Mouse (Mus musculus) limb, embryonic 15.5 days (tissue): ENCODE data around the gene Rtn4. TPM values are rescaled to one million over a fixed set of nuclear protein-coding genes. Genes with fewer than 3 reads are reported as not detected.

Source experiments
- ATAC-seq: fragments of 200-750 bp; cut with Nextera tagmentation; 2 replicates; pipeline ENCODE4 v1.8.0; 2017; ENCODE audit warnings: low read depth, moderate TSS enrichment; ENCODE audit not compliant: insufficient number of reproducible peaks, low FRiP score, low TSS enrichment
- H3K27ac ChIP-seq: fragments of 300-500 bp; sonication (generic); 2 replicates; pipeline ENCODE4 v1.5.1; 2015; ENCODE audit warnings: moderate library complexity, mild to moderate bottlenecking, inconsistent platforms
- H3K27me3 ChIP-seq: fragments of 300-500 bp; sonication (generic); 2 replicates; pipeline ENCODE4 v1.6.1; 2015; ENCODE audit warnings: inconsistent platforms
- H3K36me3 ChIP-seq: fragments of 300-500 bp; sonication (generic); 2 replicates; pipeline ENCODE4 v1.6.1; 2015; ENCODE audit warnings: inconsistent platforms
- H3K4me1 ChIP-seq: fragments of 300-500 bp; sonication (generic); 2 replicates; pipeline ENCODE4 v1.6.1; 2015; ENCODE audit warnings: inconsistent platforms
- H3K4me2 ChIP-seq: fragments of 300-500 bp; sonication (generic); 2 replicates; pipeline ENCODE4 v1.6.1; 2015; ENCODE audit warnings: mild to moderate bottlenecking, inconsistent platforms
- H3K4me3 ChIP-seq: fragments of 300-500 bp; sonication (generic); 2 replicates; pipeline ENCODE4 v1.5.1; 2015; ENCODE audit warnings: mild to moderate bottlenecking, inconsistent platforms
- H3K9ac ChIP-seq: fragments of 300-500 bp; sonication (generic); 2 replicates; pipeline ENCODE4 v1.6.1; 2015; ENCODE audit warnings: inconsistent platforms
- H3K9me3 ChIP-seq: fragments of 300-500 bp; sonication (generic); 2 replicates; pipeline ENCODE4 v1.6.1; 2016; ENCODE audit warnings: inconsistent platforms
- WGBS: fragments of 180-500 bp; shearing (Covaris S2); methylation state at CpG from one replicate; pipeline ENCODE4 v1.1.7; 2015; 5-methylcytosine and 5-hydroxymethylcytosine counted together
- polyA plus RNA-seq: library from polyadenylated mRNA; unstranded; fragments of >200 nt; fragmentation: Nextera tagmentation; extraction: Ambion mirVana; gene quantifications from 2 replicates; pipeline ENCODE4 v1.2.1, GENCODE M21; 2015

Rtn4 gene
- polyA plus RNA-seq, 1 experiment from 2014 or later = 72.1 TPM

GRCm38 (mm10) chr11:29790796-29791195 lies 98.0 kb downstream of the Rtn4 start:
- Histone ChIP-seq H3K27me3 (no peaks in the 10 kb centered on the region), H3K9ac (no peak overlapping the region), H3K36me3 (no peaks in the 10 kb centered on the region), H3K4me1 (0 out of 2 replicates have a peak, but pooled peaks cover 3% of the 10 kb centered on the region), H3K4me2 (no peak overlapping the region), H3K4me3 (no peak overlapping the region), H3K9me3 (no peaks in the 10 kb centered on the region), H3K27ac (no peak overlapping the region)
- WGBS = 81% methylated on average over 2 of the region's 2 CpGs
- no peak for ATAC-seq

Other genes starting within 250 kb of the Rtn4 start
- gene Prorsd1, start 177.9 kb upstream of the Rtn4 start, polyA plus RNA-seq = 30.3 and 31.8 TPM in 2 replicates
- 36.2 and 37.9 TPM in 2 replicates for gene Mtif2, start 166.5 kb upstream of the Rtn4 start, polyA plus RNA-seq
- gene Clhc1, start 145.0 kb upstream of the Rtn4 start, polyA plus RNA-seq = 0.17 and 0.41 TPM in 2 replicates
- gene Rps27a, start 144.8 kb upstream of the Rtn4 start, polyA plus RNA-seq = 921 and 1,161 TPM in 2 replicates
- gene 4931440F15Rik, start 132.7 kb downstream of the Rtn4 start, polyA plus RNA-seq = 0.08 and 0.19 TPM in 2 replicates